Mouse (Mus musculus) left cerebral cortex, adult 2 months (tissue): ENCODE measurements around the gene Scgb2b12. TPM values are rescaled to one million over a fixed set of nuclear protein-coding genes. Genes with fewer than 3 reads are reported as not detected.
"Not testable (repeated sequence)": the region's sequence is repeated elsewhere in the genome, so short reads cannot be mapped to it uniquely, and the experiment has no call there.

Experiments used
- DNase-seq, 2 experiments: peaks; one replicate each; pipeline ENCODE4 v3.0.0; 2021 to 2022; ENCODE audit warnings: low spot score in 2 of 2, mixed read lengths in 1 of 2; ENCODE audit errors: extremely low spot score in 1 of 2
- H3K27ac ChIP-seq: fragments of 200-600 bp; 2 replicates; pipeline ENCODE4 v1.8.1; 2022
- H3K4me3 ChIP-seq: fragments of 200-600 bp; 2 replicates; pipeline ENCODE4 v1.8.1; 2022
- intact Hi-C: fragments of 180-260 bp; cut with DNase I; formaldehyde crosslinking; loops from one replicate; pipeline ENCODE4 v1.15.1; 2025
- long read RNA-seq, 2 experiments: library from polyadenylated mRNA; stranded (forward); transcript quantifications; one replicate each; pipeline ENCODE4 v2.0.0; 2021; ENCODE audit warnings: borderline mapping rate in 2 of 2
- total RNA-seq, 2 experiments: library from RNA; stranded (reverse); gene quantifications; 2 replicates each; pipeline ENCODE4 v1.2.3; 2021

Scgb2b12 gene
- total RNA-seq = not detected
- long read RNA-seq, experiment 1 = 0 reads
- long read RNA-seq, experiment 2 = 0 reads

- H3K27ac ChIP-seq, intact Hi-C loops, DNase-seq, H3K4me3 ChIP-seq: not testable (repeated sequence)
These were observed at the start of gene Scgb2b12 for GRCm38 (mm10) chr7:32327145-32327544. Gene Scgb2b12, minus strand, starts transcription at chr7:32327245.

- H3K27ac ChIP-seq, intact Hi-C loops: not testable (repeated sequence)
These were observed 6.8 kb upstream of the Scgb2b12 start, which contains the start of gene Scgb1b12 for GRCm38 (mm10) chr7:32333882-32334281. Gene Scgb1b12, plus strand, starts transcription at chr7:32334182.

More at GRCm38 (mm10) chr7:32333882-32334281, 6.8 kb upstream of the Scgb2b12 start, which contains the start of gene Scgb1b12:
- not testable (repeated sequence) for H3K4me3 ChIP-seq, DNase-seq

Other genes starting within 250 kb of the Scgb2b12 start
- gene Scgb1b10, start 226.4 kb downstream of the Scgb2b12 start, total RNA-seq = not detected
- gene Scgb2b11, start 116.1 kb downstream of the Scgb2b12 start, total RNA-seq = not detected
- not detected for gene Scgb1b11, start 104.4 kb downstream of the Scgb2b12 start, total RNA-seq
- not detected for gene Scgb1b12, start 6.9 kb upstream of the Scgb2b12 start, total RNA-seq
- not detected for gene Scgb1b29, start 114.3 kb upstream of the Scgb2b12 start, total RNA-seq